Mouse (Mus musculus): ENCODE measurements around the gene Capn9.

GRCm38 (mm10) chr8:124530996-124531395 is 44.9 kb upstream of the Capn9 start:
- TF ChIP-seq CTCF (IDR thresholded peaks at IDR 0.05; ENCODE audit: control insufficient read depth, insufficient read depth, low read length) (no peak), POLR2A (IDR thresholded peaks at IDR 0.05; ENCODE audit: borderline replicate concordance, control insufficient read depth, low read depth, low read length) (no peak)
